Comparison of ENCODE assay signal across 22 mouse cellular contexts in genomic region chr4:56926971-56927370, GRCm38 (mm10).
"Had no signal": no experiment of that assay in that cellular context is flagged by ENCODE, and none has a peak within 500 bp of the region (broad histone marks: within the 10 kb centered on the region; RNA-seq: fewer than 3 reads in every experiment).

No protein-coding gene starts in this region.

- DNase-seq: kidney, adult 2 months; kidney, postnatal 36 days; layer of hippocampus, postnatal 36 days; lung, adult 18-20 months; lung, postnatal 10 days; lung, postnatal 36 days; right cerebral cortex, adult 18-20 months; right cerebral cortex, postnatal 14 days; right cerebral cortex, postnatal 4 days; thymus, adult 18-20 months; thymus, postnatal 36 days had no signal

- H3K27ac ChIP-seq: kidney, postnatal 0 days; left cerebral cortex, adult 2 months; liver, embryonic 12.5 days; liver, embryonic 15.5 days; lung, embryonic 15.5 days; midbrain, embryonic 10.5 days; midbrain, embryonic 13.5 days; neural tube, embryonic 13.5 days; stomach, postnatal 0 days had no signal

- H3K4me3 ChIP-seq: left cerebral cortex, adult 2 months; liver, embryonic 12.5 days; liver, embryonic 15.5 days; lung, embryonic 15.5 days; megakaryocyte, embryonic 14.5 days; midbrain, embryonic 10.5 days; midbrain, embryonic 13.5 days; myocyte; neural tube, embryonic 13.5 days had no signal
